Mouse (Mus musculus) adipocyte (in vitro differentiated cells): Measurements from ENCODE around the gene Olfr1307.

Experiments
- DNase-seq: peaks from one replicate; pipeline ENCODE4 v3.0.0-alpha.2; 2016; ENCODE audit warnings: low spot score

The Olfr1307 gene

DNA sequence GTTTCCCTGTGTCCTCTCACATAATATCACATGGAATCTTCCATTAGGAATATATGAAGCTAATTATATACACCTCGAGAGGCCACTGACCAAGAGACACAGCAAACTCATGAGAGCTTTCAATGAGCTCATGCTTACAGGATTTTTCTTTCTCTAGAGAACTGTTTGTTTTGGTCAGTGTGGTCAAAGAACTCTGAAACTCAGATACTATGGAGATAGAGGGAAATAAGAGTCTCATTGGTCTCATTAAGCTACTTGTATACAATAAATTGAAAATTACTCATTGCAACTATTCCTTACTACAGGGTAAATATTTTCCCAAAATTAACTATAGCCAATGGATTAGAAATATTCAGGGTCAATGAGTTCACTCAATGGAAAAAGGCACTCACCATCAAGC, at the start of gene Olfr1307:
TSS of gene Olfr1307 (minus strand) at position 101 of the 400 bp plus-strand sequence.
- no peak for DNase-seq

DNA sequence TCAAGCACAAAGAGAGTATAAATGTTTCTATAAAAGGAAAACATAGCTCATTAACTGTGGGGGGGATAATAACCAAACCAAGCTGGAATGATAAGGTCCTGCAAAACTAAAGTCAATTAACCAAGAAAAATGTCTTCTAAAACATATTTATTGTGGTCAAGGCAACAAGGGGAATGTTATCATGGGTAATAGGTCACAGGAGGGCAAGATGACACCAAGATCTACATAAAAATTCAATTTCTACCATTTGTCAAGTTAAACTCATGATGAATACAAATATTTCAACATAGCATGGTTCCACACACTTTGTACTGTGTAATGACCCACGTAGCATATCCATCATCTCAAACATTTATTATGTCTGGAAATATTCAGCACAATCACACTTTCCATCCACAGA, 40.9 kb upstream of the Olfr1307 start, which contains the start of gene Olfr1309:
TSS of gene Olfr1309 (minus strand) at position 101 of the 400 bp plus-strand sequence.
- DNase-seq, result no peak

DNA sequence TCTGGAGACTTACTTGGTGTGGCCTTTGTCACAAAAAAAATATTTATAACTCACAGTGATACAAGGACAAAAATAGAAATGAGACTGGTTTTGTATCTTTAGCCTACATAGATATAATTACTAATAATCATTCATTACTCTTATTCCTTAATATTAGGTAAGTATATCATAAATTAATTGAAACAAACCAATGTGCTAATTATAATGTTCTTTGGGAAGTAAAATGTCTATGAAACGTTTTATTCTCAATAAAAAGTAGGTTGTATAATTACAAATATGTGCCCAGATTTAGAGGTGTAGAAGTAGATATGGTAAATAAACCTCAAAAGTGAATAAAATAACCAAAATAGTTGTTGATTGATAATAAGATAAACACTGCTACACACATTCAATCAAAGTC, 15.6 kb upstream of the Olfr1307 start, which contains the start of gene Olfr1308:
TSS of gene Olfr1308 (minus strand) at position 101 of the 400 bp plus-strand sequence.
- DNase-seq, result no peak

DNA sequence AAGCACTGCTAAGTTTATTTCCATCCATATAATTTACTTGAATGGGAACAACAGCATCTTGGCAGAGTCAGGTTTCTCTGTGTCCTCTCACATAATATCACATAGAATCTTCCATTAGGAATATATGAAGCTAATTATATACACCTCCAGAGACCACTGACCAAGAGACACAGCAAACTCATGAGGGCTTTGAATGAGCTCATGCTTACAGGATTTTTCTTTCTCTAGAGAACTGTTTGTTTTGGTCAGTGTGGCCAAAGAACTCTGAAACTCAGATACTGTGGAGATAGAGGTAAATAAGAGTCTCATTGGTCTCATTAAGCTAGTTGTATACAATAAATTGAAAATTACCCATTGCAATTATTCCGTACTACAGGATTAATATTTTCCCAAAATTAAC, 33.1 kb downstream of the Olfr1307 start, which contains the start of gene Olfr1306:
TSS of gene Olfr1306 (minus strand) at position 101 of the 400 bp plus-strand sequence.
- DNase-seq, result no peak
